Mouse (Mus musculus) G1E (cell line): ENCODE measurements at regions not wholly inside any gene's neighbourhood (a gene's known extent, or its start where the extent isn't known, plus 50 kb on each side); places are given as distances from the start of the nearest gene placed in this dataset.

Experiments
- ATAC-seq: 2 replicates; pipeline ENCODE4 v1.8.0; 2016; ENCODE audit warnings: mild to moderate bottlenecking; ENCODE audit not compliant: insufficient number of reproducible peaks, poor library complexity, low FRiP score, severe bottlenecking; ENCODE audit errors: extremely low read depth
- DNase-seq: peaks from one replicate; pipeline ENCODE4 v3.0.0; 2012; ENCODE audit warnings: low spot score
- H3K27me3 ChIP-seq: 2 replicates; pipeline ENCODE4 v1.6.1; 2012; ENCODE audit warnings: mild to moderate bottlenecking, low read length, inconsistent platforms; ENCODE audit not compliant: insufficient read depth
- H3K36me3 ChIP-seq: replicated peaks from 2 replicates; pipeline ENCODE3; 2012; ENCODE audit warnings: mild to moderate bottlenecking, inconsistent platforms
- H3K4me1 ChIP-seq: 2 replicates; pipeline ENCODE4 v1.6.1; 2012; ENCODE audit warnings: low read depth, low read length, inconsistent platforms, mixed read lengths; ENCODE audit not compliant: insufficient read depth
- H3K4me3 ChIP-seq: 2 replicates; pipeline ENCODE4 v1.5.1; 2012; ENCODE audit warnings: low read depth, mild to moderate bottlenecking, inconsistent platforms, low read length, moderate library complexity, mixed read lengths
- H3K9me3 ChIP-seq: replicated peaks from 2 replicates; pipeline ENCODE4 v1.6.1; 2012; ENCODE audit warnings: inconsistent platforms
- CTCF ChIP-seq: IDR thresholded peaks from 2 replicates; pipeline ENCODE4 v1.5.1; 2012; ENCODE audit warnings: low read depth, low read length, inconsistent platforms, mixed read lengths
- GATA1 ChIP-seq: IDR thresholded peaks from 2 replicates; pipeline ENCODE4 v1.6.1; 2012; ENCODE audit warnings: borderline replicate concordance, low read length, inconsistent platforms, mixed read lengths
- GATA2 ChIP-seq: IDR thresholded peaks from 2 replicates; pipeline ENCODE4 v1.6.1; 2012; ENCODE audit warnings: low read depth, low read length, inconsistent platforms, borderline replicate concordance
- POLR2AphosphoS5 ChIP-seq: IDR thresholded peaks from 2 replicates; pipeline ENCODE4 v1.6.1; 2012; ENCODE audit warnings: low read depth, low read length, inconsistent platforms; ENCODE audit not compliant: insufficient replicate concordance
- TAL1 ChIP-seq: conservative IDR thresholded peaks from 2 replicates; pipeline ENCODE4 v1.6.1; 2012; ENCODE audit warnings: low read depth, low read length, inconsistent platforms, mixed read lengths

- TF ChIP-seq TAL1 (no peak), POLR2AphosphoS5 (no peak), CTCF (no peak), GATA2 (no peak), GATA1 (no peak)
- Histone ChIP-seq H3K4me3 (no peak overlapping the region), H3K36me3 (no peaks in the 10 kb centered on the region), H3K27me3 (no peaks in the 10 kb centered on the region), H3K9me3 (no peaks in the 10 kb centered on the region; the same call in 1 of the 2 replicates), H3K4me1 (no peaks in the 10 kb centered on the region)
- DNase-seq (no peak), ATAC-seq (no peak)
Observed at GRCm38 (mm10) chr1:125273752-125274151, 161.8 kb downstream of the Actr3 start.

GRCm38 (mm10) chr1:125263684-125264083 is 171.8 kb downstream of the Actr3 start:
- no peak for DNase-seq
- no peaks in the 10 kb centered on the region for H3K4me1 ChIP-seq
- H3K27me3 ChIP-seq, result no peaks in the 10 kb centered on the region
- no peak for TF ChIP-seq GATA1
- no peak for TF ChIP-seq GATA2
- no peak for TF ChIP-seq TAL1
- no peak for TF ChIP-seq POLR2AphosphoS5
- TF ChIP-seq CTCF, result no peak
- ATAC-seq, result no peak
- H3K36me3 ChIP-seq, result no peaks in the 10 kb centered on the region
- peaks cover 6% of the 10 kb centered on the region for H3K9me3 ChIP-seq
- H3K4me3 ChIP-seq, result no peak overlapping the region

- ATAC-seq (no peak), DNase-seq (no peak)
- no peak for TF ChIP-seq GATA1
- TF ChIP-seq POLR2AphosphoS5, result no peak
- no peak for TF ChIP-seq GATA2
- no peak for TF ChIP-seq CTCF
- no peak for TF ChIP-seq TAL1
- Histone ChIP-seq H3K27me3 (no peaks in the 10 kb centered on the region), H3K9me3 (peaks cover 6% of the 10 kb centered on the region), H3K4me3 (no peak overlapping the region), H3K36me3 (no peaks in the 10 kb centered on the region), H3K4me1 (no peaks in the 10 kb centered on the region)
Observed at GRCm38 (mm10) chr1:125263068-125263467, 172.5 kb downstream of the Actr3 start.

- no peaks in the 10 kb centered on the region for H3K4me1 ChIP-seq
- ATAC-seq (no peak), DNase-seq (no peak)
- H3K27me3 ChIP-seq, result no peaks in the 10 kb centered on the region
- H3K36me3 ChIP-seq, result no peaks in the 10 kb centered on the region
- TF ChIP-seq GATA1 (no peak), GATA2 (no peak), TAL1 (no peak), POLR2AphosphoS5 (no peak), CTCF (no peak)
- no peak overlapping the region for H3K4me3 ChIP-seq
- peaks cover 15% of the 10 kb centered on the region for H3K9me3 ChIP-seq
Observed at GRCm38 (mm10) chr1:125242345-125242744, 193.2 kb downstream of the Actr3 start.

- Histone ChIP-seq H3K27me3 (no peaks in the 10 kb centered on the region), H3K9me3 (peaks cover 15% of the 10 kb centered on the region), H3K4me3 (no peak overlapping the region), H3K36me3 (no peaks in the 10 kb centered on the region), H3K4me1 (no peaks in the 10 kb centered on the region)
- DNase-seq (no peak), ATAC-seq (no peak)
- TF ChIP-seq TAL1, result no peak
- TF ChIP-seq CTCF, result no peak
- TF ChIP-seq POLR2AphosphoS5, result no peak
- TF ChIP-seq GATA1, result no peak
- no peak for TF ChIP-seq GATA2
Observed at GRCm38 (mm10) chr1:125241717-125242116, 193.8 kb downstream of the Actr3 start.

- H3K9me3 ChIP-seq, result peaks cover 18% of the 10 kb centered on the region
- no peaks in the 10 kb centered on the region for H3K4me1 ChIP-seq
- no peaks in the 10 kb centered on the region for H3K27me3 ChIP-seq
- ATAC-seq (no peak), DNase-seq (no peak)
- H3K36me3 ChIP-seq, result no peaks in the 10 kb centered on the region
- no peak for TF ChIP-seq GATA1
- no peak for TF ChIP-seq CTCF
- no peak overlapping the region for H3K4me3 ChIP-seq
Observed at GRCm38 (mm10) chr1:125237595-125237988, 197.9 kb downstream of the Actr3 start.

GRCm38 (mm10) chr1:125236948-125237594 is 198.5 kb downstream of the Actr3 start:
- DNase-seq (no peak), ATAC-seq (no peak)
- Histone ChIP-seq H3K4me3 (no peak overlapping the region), H3K27me3 (no peaks in the 10 kb centered on the region), H3K36me3 (no peaks in the 10 kb centered on the region), H3K9me3 (peaks cover 13% of the 10 kb centered on the region), H3K4me1 (no peaks in the 10 kb centered on the region)
- TF ChIP-seq POLR2AphosphoS5 (no peak), TAL1 (no peak), CTCF (no peak), GATA2 (no peak), GATA1 (no peak)
